Mouse (Mus musculus): ENCODE data around the gene Abhd6.

Abhd6 gene

DNA sequence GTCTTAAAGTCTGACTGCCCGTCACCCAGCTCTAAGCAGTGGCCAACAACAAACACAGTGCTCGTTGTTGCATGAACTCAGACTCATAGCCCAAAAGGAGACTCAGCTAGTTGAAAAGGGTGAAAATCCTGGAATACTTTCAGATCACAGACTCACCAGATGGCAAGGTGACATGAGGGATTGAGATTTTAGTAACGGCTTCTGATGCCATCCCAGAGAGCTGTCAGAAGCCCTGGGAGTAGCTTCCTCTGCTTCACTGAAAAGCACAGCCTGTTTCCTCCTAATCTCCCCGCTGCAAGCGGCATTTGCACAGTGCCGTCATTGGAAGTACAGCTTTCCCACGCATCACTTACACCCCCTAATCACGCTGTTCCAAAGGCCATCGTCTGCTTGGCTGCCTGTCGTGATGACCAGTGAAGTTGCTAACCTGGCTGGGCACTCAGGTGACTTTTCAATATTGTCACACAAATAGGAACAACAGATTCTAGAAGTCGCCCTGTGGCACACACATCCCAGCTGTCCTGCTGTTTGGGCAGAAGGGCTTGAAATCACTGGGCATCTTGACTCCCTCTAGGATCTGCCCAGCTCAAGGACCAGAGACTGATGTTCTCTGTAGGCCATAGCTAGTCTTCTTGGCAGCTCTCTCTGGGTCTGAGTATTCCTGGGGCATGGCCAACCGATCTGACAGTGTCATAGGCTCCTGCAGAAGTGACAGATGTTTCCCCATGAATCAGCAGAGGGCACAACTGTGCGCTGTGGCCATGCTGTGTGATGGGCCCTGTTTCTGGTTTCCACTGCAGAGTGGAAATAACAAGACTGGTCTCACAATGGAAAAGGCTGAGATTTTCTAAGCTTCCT, 29.6 kb downstream of the Abhd6 start:
- no peak for DNase-seq (ENCODE audit: low read depth)

GRCm38 (mm10) chr14:8034561-8034960, 31.9 kb downstream of the Abhd6 start:
- no peak for DNase-seq (ENCODE audit: low read depth)

- DNase-seq (ENCODE audit: low read depth): no peak
Observed at GRCm38 (mm10) chr14:8035951-8036350, 33.2 kb downstream of the Abhd6 start.

DNA sequence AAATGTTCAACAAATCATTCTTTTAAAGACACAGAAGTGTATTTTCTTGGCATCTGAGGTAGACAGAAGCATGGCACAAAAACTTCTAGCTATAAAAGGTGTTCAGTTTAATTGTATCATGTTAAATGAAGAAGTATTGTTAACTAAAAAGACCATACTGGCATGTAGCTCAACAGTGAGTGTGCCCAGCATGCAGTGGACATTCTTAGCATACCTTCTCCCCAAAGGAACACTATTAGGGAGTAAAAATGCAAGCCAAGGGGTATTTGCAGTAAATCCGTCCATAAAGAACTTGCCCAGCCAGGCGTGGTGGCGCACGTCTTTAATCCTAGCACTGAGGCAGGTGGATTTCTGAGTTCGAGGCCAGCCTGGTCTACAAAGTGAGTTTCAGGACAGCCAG, 33.7 kb downstream of the Abhd6 start:
- DNase-seq (ENCODE audit: low read depth): no peak

- no peak for DNase-seq (ENCODE audit: low read depth)
Observed at GRCm38 (mm10) chr14:8038150-8038549, 35.4 kb downstream of the Abhd6 start.

DNA sequence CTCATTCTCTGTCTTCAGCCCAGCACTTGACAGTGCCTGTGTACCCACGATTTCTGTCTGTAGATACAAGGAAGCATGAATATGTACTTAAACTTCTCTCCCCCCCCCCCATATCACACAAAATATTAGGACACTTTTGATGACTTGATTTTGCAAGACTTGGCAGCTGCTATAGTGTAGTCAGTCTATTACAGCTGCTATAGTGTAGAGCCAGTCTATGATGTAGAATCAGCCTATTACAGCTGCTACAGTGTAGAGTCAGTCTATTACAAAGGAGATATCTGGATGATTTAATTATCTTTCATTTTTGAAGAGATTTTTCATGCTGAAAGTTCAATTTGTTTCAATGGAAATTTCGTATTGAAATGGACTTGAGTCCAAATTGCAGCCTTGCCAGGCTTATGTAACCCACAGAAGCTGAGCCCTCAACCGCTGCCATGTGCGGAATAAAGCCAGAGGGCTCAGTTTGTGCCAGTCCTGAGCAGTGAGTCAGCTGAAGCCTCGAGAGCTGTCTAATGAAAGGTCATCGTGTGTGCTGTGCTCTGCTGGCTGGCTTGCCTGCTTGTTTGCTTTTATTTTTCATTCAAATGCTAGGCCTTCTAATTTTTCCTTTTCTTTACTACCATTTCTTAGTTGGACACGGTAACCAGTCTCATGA, 36.2 kb downstream of the Abhd6 start:
- DNase-seq (ENCODE audit: low read depth): no peak

DNA sequence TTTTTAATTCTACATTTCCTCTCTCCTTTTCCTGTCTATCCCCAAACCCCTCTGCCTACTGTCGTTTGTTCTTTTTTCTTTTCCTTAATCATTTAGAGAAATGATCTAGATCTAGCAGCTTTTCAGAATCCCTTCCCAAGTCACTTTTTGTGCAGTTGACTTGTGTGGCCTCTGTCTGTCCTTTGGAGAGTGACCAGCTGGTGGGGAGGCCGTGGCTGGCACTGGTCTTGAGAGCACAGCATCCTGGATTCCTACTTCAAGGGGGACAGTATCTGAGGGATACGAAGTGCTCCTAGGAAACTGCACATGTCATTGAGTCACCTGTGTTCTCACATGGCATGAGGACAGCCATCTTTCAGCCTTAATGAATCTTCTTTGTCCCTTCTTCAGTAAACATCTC, 37.5 kb downstream of the Abhd6 start:
- DNase-seq (ENCODE audit: low read depth): no peak

GRCm38 (mm10) chr14:8040911-8041678, 38.4 kb downstream of the Abhd6 start:
- DNase-seq (ENCODE audit: low read depth): no peak

DNA sequence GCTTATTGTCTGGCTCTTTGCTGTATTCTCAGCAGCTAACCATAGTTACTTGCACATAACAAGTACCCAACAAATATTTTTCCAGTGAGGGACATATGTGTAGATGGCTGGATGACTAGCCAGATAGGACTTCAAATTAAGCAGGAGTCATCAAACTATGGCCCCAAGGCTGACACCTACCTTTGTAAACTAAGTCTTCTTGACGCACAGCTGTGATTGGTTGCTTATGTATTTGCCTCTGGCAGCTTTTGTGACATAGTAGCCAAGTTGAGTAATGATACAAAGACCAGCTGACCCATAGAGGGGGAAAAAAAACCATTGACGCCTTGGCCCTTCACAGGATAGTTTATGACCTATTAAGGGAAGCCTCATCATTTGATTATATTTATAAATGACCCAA, 39.4 kb downstream of the Abhd6 start:
- no peak for DNase-seq (ENCODE audit: low read depth)

- no peak for DNase-seq (ENCODE audit: low read depth)
Observed at GRCm38 (mm10) chr14:8042577-8042976, 39.9 kb downstream of the Abhd6 start.

GRCm38 (mm10) chr14:8044330-8044729, 41.6 kb downstream of the Abhd6 start:
- DNase-seq (ENCODE audit: low read depth): peak; percentile 64

DNA sequence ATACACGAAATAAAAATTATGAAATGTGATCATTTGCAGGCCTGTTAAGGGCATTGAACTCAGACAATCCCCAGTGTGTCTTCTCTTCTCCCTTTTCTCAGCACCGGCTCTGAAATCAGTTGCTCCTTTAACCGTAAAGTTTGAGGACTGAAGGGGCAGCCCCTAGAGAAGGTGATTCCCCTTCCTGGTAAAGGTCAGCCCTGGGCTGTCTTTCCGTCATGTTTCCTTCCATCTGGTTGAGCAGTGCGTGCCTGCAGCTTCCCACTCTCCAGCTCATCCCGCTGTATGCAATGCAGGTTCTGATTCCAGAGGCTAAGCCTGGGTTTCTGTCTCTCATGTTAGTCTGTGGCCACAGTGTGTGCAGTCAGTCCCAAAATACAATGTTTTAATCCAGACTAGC, 42.1 kb downstream of the Abhd6 start:
- peak; percentile 3 for DNase-seq (ENCODE audit: low read depth)

DNA sequence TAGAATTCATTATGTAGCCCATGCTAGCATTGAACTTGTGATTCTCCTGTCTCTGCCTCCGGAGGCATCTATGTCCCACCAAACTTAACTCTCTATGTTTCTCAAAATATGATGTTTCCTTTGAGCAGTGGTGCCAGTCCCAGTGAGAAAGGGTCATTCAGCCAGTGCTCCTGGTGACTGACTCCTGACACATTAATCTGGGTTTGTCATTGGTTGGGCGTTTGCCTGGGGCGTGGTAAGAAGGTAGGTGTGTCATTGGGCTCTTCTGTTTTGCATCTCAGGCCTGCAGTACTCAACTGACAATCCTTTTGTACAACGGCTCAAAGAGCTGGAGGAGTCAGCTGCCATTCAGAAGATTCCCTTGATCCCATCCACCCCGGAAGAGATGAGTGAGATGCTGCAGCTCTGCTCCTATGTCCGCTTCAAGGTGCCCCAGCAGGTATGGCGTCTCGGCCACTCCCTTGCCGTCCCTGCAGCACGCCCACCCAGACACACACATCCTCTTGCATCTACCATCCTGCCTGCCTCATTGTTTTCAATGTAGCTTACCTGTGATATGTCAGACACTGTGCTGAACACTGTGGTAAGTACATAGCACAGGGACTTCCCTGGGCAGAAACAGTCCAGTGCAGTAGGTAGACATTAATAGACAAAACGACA, 42.6 kb downstream of the Abhd6 start:
- no peak for DNase-seq (ENCODE audit: low read depth)

DNA sequence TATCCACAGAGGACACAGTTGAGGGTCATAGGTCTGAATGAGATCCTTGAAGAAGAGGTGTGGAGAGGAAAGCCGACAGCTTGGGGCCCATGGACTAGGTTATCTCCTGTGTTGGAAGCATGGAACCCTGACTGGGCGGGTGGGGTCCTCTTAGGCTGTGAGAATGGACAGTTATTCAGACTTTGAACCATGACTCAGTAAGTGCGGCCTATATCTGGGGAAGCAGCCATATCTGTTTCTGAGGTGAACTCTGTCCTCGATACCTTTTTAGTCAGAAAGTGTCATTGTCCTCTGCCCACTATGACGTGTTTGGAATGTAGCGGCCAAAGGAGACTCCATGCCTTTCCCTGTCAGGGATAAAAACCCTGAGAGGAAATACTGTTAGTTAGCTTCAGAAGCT, 44.1 kb downstream of the Abhd6 start:
- DNase-seq (ENCODE audit: low read depth): no peak

GRCm38 (mm10) chr14:8049334-8049733, 46.6 kb downstream of the Abhd6 start:
- no peak for DNase-seq (ENCODE audit: low read depth)

DNA sequence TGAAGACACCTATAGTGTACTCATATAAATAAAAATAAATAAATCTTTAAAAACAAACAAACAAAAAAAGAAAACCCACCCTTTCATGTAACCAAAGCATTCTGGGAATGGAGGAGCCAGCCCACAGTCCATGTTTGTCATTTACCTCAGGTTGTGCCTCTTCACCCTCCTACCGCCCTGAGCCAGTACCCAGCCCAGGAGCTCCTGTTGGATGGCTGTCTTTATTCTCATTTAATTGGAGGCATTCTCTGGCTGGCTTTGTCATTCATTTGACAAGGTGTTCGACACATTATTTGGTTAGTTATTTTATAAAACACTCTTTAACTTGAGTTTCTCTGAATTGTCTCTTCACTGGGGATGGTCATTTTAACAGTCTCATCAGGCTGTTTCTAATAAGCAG, 49.2 kb downstream of the Abhd6 start:
- DNase-seq (ENCODE audit: low read depth): no peak

DNA sequence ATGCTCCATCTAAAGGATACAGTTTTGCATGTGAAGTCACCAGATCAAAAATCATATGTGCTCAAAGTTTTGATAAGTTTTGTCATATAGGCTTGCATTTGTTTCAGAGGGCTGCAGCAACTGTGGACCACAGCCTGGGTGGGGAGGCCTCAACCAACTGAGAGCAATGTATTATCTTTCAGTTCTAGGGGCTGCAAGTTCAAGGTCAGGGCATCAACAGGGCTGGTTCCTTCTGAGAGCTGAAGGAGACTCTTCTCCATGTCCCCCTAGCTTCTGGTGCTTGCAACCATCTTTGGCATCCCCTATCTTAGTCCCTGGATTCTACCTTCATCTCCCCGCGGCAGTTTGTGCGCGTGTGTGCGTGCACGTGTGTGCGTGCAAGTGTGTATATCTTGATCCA, 50.0 kb downstream of the Abhd6 start:
- DNase-seq (ENCODE audit: low read depth): no peak

DNA sequence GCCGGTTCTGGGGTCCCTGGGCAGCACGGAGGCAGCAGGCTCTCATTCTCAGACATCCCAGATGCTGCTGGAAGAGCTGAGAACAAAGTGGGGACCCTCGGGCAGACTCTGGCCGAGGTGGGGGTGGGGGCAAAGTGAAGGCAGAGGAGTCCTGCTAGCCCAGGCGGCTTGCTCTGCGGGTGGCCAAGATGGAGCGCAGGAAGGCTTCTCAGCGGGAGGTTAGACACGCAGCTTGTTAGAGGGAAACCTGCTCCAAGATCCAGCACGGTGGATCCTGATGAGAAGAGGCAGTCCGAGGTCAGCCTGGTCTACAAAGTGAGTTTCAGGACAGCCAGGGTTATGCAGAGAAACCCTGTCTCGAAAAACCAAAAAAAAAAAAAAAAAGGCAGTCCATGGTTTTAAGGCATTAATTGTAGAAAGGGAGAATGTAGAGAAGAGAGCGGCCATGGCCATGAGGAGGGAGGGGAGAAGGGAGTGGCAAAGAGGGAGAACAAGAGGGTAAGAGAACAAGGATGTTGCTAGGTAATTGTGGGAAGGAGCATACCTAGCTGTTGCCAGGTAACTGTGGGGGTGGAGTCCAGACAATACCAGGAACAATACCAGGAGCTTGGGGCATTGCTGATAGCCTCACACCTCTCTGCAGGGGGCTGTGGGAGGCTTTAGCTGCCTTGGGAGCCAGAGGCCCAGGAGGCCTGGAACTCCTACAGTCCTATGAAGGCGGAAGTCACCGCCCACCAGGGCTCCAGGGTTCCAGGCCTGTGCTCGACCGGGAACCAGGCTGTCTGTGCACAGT, 51.8 kb downstream of the Abhd6 start:
- DNase-seq (ENCODE audit: low read depth): no peak

DNA sequence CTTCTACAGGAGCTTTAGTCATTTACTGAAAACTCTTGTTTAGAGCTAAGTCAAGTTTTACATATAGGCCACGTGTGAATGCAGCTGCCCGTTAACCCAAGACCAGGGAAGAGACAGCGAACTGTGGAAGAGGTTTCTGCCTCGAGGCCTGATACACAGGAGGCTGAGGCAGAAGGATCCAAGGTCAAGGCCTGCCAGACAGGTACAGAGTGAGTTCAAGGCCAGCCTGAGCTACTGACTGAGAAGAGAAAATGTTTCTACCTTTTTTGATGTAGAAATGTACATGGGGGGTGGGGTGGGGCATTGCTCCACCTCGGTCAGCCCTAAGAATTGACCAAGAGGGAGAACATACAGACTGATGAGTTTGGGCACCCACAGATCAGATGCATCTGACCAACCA, 53.4 kb downstream of the Abhd6 start:
- no peak for DNase-seq (ENCODE audit: low read depth)

- DNase-seq (ENCODE audit: low read depth): no peak
Observed at GRCm38 (mm10) chr14:8059938-8060337, 57.2 kb downstream of the Abhd6 start.

DNA sequence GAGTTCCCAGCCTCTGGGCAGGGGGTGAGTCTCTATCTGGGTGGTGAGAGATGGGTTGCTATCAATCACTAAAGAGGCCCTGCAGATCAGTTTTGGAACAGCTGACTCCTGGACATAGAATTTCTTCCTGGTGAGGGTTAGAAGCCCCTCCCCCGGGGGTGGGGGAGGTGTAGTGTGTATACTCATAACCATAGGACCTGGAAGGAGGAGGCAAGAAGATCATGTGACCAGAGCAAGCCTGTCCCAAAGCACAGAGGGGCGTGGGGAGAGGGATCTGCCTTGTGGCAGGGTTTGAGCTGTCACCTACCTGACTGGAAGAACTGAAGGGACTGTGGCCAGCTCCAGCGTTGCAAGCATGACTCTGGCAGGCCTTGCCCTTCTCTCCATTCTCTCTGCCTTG, 59.4 kb downstream of the Abhd6 start:
- DNase-seq (ENCODE audit: low read depth): no peak

All from naive thymus-derived CD4-positive, alpha-beta T cell, adult 2 months (primary cell).